Mouse (Mus musculus) bone marrow, adult 2 months (tissue): ENCODE data around the gene Cbr2.

Experiments used
- CTCF ChIP-seq: fragments of 200-500 bp; IDR thresholded peaks from 2 replicates; pipeline ENCODE4 v1.5.1; 2011; ENCODE audit warnings: low read length, control low read depth; ENCODE audit not compliant: control insufficient read depth, insufficient read depth
- POLR2A ChIP-seq: fragments of 200-500 bp; IDR thresholded peaks from 2 replicates; pipeline ENCODE4 v1.6.1; 2011; ENCODE audit warnings: low read depth, mild to moderate bottlenecking, control low read depth, low read length, borderline replicate concordance; ENCODE audit not compliant: control insufficient read depth

DNA sequence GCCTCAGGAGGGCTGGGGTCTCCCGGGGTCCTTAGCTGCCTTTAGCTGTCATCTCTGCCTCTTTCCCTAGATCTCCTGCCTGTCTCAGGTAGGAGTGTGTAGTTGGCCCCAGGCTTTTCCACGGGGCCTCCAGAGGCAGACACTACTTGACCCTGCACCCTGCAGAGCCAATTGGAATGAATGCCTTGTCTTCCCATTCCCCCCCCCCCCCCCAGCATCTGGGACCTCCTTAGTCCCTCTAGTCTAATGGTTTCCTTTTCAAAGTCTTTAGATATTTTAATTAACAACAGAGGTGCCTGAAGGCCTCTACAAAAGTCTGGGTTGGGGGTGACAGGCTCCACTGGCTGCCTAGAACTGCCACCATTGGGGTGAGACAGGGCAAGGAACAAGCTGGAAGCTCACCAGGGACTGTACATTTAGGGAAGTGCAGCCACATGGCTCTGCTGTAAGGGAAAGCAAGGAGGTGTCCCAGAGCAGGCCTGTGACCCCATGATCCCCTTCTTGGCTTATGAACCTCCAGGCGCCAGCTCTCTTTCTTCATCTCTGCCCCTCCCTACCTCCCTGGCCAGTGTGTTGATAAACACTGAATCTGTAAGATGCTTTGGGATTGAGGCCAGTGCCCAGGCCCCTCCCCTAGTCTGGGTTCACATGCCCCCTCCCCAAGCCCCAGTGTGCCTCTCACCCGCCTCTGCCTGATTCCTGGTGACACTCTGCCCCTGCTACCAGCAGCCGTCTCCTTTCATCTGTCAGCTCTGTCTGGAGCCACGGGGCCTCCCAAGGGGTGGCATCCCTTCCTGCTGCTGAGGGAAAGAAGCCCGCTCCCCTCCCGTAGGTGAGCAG lies 27.2 kb downstream of the Cbr2 start:
- TF ChIP-seq CTCF: no peak
- no peak for TF ChIP-seq POLR2A
